Mouse (Mus musculus) B cell, adult 2 months (primary cell): ENCODE measurements around the gene Paf1.
A peak's percentile ranks its signal among the peaks of the same experiment; 100 is the strongest.
"Not testable (repeated sequence)": the region's sequence is repeated elsewhere in the genome, so short reads cannot be mapped to it uniquely, and the experiment has no call there.

ENCODE experiments used
- DNase-seq, 2 experiments: peaks; one replicate each; pipeline ENCODE4 v3.0.0; 2022

Gene Paf1

DNA sequence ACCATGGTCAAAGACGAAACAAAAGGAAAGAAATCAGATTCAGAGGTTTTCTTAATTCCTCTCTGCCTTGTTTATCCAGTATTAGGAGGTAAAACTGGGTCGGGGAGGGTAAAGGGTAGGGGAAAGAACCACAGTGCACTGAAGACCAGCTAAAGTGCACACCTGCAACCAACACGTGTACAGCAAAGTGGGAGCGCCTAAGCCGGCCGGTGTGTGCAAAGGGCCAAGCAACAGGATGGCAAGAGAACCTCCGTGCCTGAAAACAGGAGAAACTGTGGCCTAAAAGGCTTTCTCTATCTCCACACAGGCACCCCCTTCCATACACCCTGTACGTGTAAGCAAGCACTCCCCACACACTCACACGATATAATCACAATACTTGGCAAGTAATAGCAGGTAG, 7.6 kb upstream of the Paf1 start:
- DNase-seq: no peak

DNA sequence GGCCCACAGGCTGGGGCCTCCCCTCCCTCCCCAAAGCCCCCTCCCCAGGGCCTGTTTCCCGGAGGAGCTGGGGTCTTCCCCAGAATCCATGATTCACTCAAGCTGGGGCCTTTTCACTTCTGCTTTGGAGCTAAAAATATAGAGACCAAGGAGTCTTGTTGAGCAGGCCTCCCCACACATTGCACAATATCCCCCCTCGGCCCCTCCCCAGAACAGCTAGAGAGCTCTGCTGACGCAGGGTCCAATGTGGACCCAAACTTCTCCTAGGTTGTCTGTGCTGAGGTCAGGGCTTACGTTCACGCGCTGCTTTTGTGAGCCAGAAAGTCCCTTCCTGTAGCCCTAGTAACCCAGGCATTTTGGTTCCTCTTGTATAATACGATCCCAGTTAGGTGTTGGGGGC, 6.7 kb upstream of the Paf1 start:
- DNase-seq: peak in 1 of 2 experiments; percentile 63

DNA sequence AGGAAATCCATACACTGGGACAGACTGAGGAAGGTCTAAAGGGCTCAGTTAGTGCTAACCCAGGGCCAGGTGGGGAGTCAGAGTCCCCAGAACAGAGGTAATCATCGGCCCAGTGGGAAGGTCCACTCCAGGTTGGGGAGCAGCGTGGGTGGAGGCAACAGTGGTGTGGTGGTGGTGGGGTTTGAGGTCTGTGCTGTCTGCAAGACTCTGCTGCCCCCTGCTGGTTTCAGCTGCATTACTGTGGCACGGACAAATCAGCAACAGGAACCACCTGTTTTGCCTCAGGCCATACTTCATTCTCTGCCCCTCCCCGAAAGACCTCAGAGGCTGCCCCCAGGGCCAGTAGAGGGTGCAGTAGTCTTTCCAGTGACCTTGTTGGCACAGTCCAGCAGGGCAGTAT, 6.3 kb upstream of the Paf1 start:
- DNase-seq: peak; percentile 93 to 94

DNA sequence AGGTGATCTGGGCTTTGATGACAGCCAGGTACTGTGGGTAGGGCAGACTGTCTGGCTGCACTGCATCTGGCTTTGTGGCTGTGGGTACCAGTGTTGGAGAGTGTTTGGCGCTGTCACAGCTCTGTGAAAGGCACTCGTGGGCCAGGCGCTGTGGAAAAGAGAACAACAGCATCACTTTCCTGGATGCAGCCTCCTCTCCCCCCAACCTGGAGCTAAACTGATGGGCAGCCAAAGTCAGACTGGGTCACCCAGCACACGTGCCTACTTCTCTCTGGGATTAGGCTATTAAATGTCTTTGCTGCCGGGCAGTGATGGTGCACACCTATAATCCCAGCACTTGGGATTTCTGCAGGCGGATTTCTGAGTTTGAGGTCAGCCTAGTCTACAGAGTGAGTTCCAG, 5.9 kb upstream of the Paf1 start:
- DNase-seq: not testable (repeated sequence)

DNA sequence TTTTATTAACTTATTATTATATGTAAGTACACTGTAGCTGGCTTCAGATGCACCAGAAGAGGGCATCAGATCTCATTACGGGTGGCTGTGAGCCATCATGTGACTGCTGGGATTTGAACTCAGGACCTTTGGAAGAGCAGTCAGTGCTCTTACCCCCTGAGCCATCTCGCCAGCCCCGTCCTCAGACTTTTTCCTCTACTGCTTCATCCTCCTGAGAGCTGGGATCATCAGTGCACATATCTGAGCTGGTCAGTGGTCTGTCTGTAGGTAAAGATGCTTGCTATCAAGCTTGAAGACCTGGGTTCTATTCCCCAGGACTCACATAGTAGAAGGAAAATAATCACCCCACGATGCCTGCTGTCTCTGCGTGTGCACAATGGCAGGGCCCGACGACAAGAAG, 5.4 kb upstream of the Paf1 start:
- DNase-seq: not testable (repeated sequence)

DNA sequence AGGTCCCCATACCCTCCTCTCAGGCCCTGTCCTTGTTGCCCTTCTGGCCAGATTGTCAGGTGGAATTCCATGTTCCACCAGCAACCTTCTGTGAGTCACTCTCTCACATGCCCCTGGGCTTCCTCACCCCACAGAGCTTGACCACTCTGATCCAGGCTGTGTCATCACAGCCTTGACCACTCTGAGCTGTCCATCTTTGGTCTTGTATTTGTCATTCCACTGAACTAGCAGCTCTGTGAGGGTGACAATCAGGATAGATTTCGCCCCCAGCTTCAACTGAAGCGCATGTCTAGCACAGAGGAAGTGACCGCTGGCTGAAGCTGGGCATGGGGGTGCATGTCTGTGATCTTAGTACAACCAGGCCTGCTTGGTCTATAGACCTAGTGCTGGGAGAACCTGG, 2.4 kb upstream of the Paf1 start:
- no peak for DNase-seq

DNA sequence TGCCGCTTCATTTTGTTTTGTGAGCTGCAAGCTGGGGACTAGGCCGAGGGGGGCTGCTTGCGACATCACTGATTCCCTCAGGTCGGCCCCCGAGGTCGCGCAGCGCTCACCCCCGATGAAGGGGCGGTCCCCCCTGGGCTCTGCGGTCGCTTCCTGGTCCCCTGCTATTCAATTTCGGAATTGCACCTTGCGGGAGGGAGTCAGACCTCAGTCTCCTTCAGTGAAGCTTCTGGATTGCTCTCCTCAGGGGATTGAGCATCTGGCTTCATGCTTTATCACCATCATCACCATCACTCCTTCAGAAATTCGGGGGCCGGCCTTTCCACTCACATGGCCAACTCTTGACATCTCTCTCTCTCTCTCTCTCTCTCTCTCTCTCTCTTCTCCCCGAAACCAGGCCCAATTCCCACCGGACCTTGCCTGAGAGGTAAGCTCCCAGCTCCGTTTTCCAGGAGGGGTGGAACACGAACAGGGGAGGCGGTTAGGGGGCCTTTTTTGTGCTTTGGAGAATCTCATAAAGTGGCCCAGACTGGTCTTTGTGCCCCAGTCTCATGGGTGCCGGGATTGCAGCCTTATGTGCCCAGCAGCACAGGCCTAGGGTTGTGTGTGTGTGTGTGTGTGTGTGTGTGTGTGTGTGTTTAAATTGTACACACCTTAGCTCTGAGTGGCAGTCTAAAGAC, 661 bp downstream of the Paf1 start:
- DNase-seq: peak in 1 of 2 experiments; percentile 31

DNA sequence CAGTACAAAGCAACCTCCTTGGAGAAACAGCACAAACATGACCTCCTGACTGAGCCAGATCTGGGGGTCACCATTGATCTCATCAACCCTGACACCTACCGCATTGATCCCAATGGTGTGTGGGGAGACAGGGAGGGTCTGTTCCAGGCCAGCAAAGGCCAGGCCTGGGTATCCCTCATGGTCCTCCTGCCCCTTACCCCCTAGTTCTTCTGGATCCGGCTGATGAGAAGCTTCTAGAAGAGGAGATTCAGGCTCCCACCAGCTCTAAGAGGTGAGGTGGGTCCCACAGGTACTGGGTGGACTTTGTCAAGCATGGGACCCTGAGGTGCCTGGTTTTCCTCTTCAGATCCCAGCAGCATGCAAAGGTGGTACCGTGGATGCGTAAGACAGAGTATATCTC, 2.7 kb downstream of the Paf1 start:
- DNase-seq: no peak

DNA sequence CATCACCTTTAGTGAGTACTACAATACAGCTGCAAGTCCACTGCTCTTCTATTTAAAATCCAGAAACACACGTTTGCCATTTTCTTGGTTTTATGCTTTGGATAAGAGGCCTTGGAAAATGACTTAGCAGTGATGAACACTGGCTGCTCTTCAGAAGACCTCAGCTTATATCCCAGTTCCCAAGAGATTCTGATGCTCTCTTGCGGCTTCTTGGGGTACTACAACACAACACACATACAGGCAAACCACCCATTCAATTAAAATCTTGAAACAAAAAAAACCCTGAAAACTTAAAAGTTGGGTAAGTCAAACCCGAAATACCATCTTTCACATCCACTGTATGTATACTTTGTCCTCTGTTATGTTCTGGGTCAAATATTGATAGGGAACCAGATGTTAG, 5.2 kb downstream of the Paf1 start:
- DNase-seq: peak; percentile 48 to 55

DNA sequence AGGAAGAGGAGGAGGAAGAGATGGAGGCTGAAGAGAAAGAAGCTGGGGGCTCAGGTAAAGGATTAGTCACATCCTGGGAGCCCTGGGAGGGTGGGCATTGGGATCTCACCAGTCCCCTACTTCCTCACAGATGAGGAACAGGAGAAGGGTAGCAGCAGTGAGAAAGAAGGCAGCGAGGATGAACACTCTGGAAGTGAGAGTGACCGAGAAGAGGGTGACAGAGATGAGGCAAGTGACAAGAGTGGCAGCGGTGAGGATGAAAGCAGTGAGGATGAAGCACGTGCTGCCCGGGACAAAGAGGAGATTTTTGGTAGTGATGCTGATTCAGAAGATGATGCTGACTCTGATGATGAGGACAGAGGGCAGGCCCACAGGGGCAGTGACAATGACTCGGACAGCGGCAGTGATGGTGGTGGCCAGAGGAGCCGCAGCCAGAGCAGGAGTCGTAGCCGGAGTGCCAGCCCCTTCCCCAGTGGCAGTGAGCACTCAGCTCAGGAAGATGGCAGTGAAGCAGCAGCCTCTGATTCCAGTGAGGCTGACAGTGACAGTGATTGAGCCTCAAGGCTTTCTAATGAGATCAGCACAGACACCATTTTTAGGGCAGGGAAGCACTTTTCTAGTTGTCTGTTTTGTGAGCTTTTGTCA, 6.1 kb downstream of the Paf1 start:
- no peak for DNase-seq

DNA sequence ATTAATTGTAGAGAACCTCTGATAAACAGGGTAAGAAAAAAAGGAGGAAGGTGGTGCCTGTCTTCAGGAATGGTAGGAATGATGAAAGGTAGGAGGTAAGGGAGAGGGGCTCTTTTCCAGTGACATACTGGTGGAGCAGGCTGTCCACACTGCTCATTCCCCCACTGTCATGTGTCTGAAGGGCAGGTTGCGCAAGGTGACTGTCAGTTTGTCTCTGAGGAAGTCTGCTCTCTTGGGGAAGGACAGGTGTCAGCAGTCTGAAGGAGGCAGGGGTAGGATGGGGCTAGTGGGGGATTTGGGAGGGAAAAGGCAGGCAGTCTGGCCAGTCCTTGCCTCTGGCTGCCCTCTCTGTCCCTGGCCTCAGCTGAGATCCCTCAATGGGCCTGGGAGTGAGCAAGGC, 8.3 kb downstream of the Paf1 start:
- DNase-seq: no peak

DNA sequence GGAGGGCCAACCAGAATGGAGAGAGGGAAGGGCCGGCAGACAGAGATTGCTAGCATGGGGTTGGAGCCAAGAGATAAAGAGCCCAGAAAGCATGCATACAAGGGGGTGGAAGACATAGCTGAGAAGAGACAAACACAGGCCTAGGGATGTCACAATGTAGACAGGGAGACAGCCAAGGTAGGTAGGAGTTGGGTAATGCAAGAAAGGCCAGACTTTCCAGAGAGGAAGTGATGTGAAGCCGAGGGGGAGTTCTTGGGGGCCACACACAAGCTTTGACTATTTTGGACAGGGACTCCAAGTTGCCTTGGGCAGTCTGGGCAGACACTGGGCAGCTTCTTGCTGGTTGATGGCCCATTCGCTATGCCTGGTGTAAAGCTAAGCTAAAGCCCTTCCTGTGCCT, 9.2 kb downstream of the Paf1 start:
- DNase-seq: no peak

DNA sequence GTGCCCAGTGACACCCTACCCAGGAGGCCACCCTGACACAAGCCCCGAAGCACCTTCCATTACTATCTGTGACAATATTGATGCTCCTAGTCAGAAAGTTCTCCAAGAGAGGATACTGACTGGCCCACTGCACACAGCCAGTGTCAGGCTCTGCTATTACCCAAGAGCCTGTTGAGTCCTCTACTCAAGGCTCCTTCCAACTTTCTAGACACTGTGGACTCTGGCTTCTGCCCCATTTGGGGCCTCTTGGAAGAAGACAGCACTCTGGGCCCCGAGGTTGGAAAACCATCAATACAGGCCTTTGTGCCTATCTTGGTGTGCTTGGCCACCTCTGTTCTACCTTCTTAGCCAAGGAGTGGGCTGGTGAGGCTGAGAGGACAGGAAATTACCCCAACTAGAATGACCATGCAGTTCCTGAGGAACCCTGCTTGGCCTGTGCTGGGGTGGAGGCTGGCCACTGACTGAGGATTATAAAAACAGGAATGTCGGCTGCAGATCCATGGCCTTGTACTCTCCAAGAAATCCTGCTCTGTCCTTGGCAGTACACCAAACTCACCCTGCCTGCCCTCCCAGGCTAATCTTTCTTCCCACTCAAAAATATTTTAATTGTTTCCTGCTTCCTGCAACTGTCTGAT, 18.2 kb downstream of the Paf1 start:
- DNase-seq: no peak

DNA sequence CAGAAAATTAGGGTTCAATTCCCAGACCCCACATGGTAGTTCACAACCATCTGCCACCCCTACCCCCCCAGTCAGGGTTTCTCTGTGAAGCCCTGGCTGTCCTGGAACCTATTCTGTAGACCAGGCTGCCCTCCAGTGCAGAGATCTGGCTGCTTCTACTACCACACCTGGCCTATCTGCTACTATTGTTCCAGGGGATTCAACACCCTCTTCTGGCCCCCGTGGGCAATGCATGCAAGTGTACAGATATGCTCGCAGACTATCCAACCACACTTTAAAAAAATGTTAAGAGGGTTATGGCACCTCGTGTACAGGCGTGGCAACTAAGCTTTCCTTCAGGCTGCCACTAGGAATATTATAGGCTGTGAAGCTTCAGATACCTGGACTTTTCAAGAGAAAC, 20.1 kb downstream of the Paf1 start:
- peak; percentile 36 to 47 for DNase-seq

DNA sequence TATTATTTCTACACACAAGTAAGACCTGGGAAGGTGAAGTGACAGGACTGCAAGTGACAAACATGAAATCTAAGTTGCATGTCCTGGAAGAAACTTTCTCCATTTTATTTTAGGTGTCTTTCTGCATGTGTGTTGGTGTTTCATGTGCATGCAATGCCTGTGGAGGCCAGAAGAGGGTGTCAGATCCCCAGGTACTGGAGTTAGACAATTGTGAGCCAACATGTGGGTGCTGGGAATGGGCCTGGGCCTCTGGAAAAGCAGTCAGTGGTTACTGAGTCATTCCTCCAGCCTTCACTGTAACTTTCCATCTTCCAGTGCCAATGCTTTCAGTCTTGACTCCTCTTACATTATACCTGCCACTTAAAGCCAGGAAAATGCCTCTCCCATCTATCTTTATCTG, 24.6 kb downstream of the Paf1 start:
- no peak for DNase-seq

DNA sequence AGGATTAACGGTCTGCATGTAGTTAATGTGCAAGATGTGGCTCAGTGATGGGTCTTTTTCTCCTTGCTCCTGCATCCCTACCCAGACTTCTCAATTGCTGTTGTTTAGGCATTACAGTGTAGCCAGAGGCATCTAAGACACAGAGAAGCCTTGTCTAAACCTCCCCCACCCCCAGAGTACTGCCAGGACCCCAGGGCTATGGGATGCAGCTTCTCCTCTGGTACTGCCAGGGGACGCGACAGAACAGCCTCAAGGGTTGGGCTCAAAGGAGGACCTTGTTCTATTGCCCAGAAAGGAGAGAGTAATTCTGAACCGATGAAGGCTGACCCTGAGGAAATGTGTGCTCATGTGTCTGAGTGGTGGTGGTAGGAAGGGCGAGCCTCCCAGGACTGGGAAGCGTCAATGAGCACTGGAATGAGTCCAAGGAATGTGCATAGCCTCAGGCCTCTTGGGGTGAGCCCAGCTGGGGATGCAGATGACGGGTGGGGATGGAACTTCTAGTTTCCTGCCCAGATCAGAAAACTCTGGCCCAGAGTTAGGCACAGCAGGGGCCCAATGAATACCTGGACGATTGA, 25.4 kb downstream of the Paf1 start:
- no peak for DNase-seq

DNA sequence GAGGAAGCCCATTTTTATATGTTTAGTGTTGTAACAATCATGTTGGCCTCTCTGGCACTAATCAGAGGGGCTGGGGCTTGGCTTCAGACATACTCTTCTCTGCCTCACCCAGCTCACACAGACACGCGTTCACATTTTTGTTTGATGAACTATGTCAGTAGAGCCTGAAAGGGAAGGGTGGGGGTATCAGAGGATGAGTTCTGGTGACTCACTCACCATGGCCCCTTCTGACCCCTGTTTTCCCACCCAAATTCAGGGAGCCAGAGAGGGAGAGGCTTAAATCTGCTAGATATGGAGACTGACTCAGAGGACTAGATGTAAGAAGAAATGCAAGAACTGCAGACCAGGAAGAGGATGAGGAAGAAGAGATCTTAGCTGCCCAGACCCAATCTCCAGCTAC, 26.7 kb downstream of the Paf1 start:
- DNase-seq: no peak

DNA sequence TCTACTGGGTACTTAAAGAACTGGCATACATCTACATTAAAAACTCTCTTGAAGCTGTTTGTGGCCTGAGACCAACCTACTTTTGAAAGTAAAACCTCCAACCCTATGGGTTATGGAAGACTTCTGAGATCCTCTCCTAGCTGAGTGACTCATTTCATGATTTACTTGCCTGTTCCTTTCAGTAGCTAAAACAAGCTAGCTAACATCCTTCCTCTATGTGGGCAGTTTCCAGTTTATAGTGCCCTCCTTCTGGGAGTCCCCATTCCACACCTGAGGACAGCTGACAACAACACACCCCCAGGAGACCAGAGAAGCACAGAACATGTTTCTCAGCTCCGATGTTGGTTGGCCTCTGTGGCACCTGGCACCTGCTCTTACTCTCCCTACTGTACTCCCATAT, 30.3 kb downstream of the Paf1 start:
- DNase-seq: no peak

DNA sequence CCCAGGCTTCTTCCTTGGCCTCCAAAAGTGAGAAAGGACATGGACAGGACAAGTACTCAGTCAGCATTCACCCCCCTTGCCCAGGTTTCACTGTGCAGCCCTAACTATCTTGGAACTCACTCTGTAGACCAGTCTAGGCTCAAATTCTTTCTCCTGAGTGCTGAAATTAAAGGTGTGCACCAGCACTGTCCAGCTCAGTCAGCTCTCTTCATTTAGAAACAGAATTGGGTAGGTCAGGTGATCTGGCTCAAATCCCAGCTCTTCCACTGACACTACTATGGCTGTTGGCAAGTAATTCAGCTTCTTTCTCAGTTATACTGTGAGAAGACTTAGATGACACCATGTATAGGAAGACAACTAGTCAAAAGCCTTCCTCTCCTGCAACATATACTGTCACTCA, 35.0 kb downstream of the Paf1 start:
- DNase-seq: no peak

DNA sequence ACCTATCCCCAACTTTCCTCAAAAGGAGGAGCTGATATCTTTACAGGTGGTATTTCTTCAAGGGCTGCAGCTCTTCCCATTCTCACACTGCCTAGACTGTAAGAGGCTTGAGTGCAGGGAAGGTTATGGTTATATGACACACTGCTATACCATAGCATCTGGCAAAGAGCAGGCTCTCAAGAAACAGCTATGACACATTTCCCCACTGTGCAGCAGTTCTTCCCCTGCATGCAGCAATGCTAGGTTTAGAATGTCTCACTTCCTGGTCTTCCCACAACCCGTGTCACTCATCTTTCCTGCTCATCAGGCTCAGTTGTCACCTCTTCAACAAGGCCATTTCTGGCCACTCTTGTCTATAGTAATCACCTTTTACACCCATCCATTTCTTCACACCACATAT, 37.8 kb downstream of the Paf1 start:
- DNase-seq: no peak

DNA sequence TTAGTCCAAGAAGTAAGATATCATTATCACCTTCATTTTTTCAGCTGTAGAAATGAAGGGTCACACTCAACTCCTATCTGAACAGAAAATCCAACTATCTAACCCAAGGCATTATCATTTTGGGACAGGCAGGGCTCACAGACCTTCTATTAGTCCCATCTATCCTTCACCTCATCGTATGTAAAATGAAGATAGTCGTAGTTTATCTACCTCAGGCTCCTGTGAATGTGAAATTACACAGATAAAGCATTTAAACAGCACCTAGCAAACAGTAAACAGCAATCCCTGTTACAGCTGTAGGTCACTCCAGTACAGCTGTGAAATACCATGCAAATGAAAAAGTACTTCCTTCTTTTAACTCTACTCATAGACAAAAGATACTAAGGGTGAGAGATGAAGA, 39.5 kb downstream of the Paf1 start:
- no peak for DNase-seq

DNA sequence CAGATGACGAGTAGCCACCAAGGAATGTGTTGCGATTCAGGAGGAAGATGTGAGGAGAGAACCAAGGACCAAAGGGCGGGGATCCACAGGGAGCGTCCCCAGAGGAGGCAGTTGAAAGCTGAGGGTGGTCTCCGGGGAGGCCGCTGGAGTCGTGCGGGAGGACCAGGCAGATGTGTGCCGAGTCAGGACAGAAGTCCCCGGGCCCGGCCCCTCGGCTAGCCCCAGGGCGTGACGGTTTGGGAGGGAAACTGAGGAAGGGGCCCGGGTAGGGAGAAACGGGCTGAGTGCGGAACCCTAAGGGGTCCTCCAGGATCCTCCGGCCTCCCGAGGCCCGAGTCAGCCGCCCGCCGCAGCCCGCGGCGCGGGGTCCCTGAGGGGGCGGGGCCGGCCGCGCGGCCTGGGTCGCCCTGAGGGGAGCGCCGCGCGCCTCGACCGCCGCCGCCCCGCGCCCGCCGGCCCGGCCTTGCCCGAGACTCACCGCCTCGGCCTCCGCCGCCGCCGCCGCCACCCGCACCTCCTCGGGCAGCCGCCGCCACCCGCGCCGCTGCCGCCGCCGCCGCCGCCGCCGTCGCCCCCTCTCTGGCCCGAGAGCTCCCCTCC, 43.0 kb downstream of the Paf1 start:
- DNase-seq: peak; percentile 28 to 34

DNA sequence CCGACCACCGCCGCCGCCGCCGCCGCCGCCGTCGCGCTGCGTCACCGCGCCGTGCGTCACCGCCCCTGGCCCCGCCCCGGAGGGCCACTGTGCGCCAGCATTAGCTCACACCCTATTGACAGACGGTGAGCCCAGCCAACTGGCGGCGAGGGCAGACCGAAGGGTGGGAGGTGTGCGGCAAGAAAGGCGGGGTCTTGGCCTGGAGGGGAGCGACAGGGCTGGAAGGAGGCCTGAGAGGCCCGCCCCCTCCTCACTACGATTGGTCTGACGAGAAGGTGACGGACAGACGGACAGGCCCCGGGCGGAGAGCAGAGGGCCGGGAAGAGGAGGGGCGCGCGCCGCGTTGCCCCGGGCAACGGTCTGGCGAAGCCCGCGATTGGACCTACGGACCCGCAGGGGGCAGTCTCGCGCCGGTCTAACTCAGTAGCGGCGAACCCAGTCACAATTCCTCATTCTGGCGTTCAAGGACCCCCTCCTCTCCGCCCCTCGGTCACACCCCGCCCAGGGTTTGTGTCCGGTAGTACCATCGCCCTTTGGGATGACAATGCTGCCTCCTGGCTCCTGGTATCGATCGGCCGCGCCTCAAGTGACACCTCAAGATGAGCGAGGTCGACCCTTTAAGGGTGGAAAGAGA, 43.6 kb downstream of the Paf1 start:
- peak; percentile 98 to 99 for DNase-seq
